Mouse (Mus musculus) central nervous system, embryonic 14 days (tissue): ENCODE measurements around the gene Cdh7. TPM values are rescaled to one million over a fixed set of nuclear protein-coding genes. Genes with fewer than 3 reads are reported as not detected.

Experiments used
- polyA plus RNA-seq: library from polyadenylated mRNA; depleted of rRNA; stranded (reverse); fragments of >200 nt; gene quantifications from 2 replicates; pipeline ENCODE4 v1.2.3, GENCODE M21; 2012; rRNA removed

The Cdh7 gene
- polyA plus RNA-seq, result 7.9 and 9.4 TPM in 2 replicates

GRCm38 (mm10) chr1:109982064-109982808, at the start of gene Cdh7:
Gene Cdh7 (plus strand): TSS chr1:109982431.

